Mouse (Mus musculus) heart, embryonic 16.5 days (tissue): ENCODE measurements around the gene Cpne7. TPM values are rescaled to one million over a fixed set of nuclear protein-coding genes. Genes with fewer than 3 reads are reported as not detected.

Source experiments
- ATAC-seq: fragments of 200-750 bp; cut with Nextera tagmentation; replicated peaks from 2 replicates; pipeline ENCODE4 v1.8.0; 2017; ENCODE audit warnings: moderate number of reproducible peaks; ENCODE audit not compliant: insufficient read depth, low FRiP score; ENCODE audit errors: extremely low read depth
- H3K27ac ChIP-seq: fragments of 300-500 bp; sonication (generic); 2 replicates; pipeline ENCODE4 v1.5.1; 2014; ENCODE audit warnings: mild to moderate bottlenecking, low read length, control low read depth, moderate library complexity
- H3K27me3 ChIP-seq: fragments of 300-500 bp; sonication (generic); 2 replicates; pipeline ENCODE4 v1.6.1; 2014; ENCODE audit warnings: low read length, mixed read lengths; ENCODE audit not compliant: control insufficient read depth, insufficient read depth
- H3K36me3 ChIP-seq: fragments of 300-500 bp; sonication (generic); 2 replicates; pipeline ENCODE4 v1.6.1; 2014; ENCODE audit not compliant: control insufficient read depth, insufficient read depth
- H3K4me1 ChIP-seq: fragments of 300-500 bp; sonication (generic); 2 replicates; pipeline ENCODE4 v1.6.1; 2014; ENCODE audit warnings: low read length, mixed read lengths; ENCODE audit not compliant: control insufficient read depth, insufficient read depth
- H3K4me2 ChIP-seq: fragments of 300-500 bp; sonication (generic); 2 replicates; pipeline ENCODE4 v1.6.1; 2014; ENCODE audit warnings: low read depth, mild to moderate bottlenecking, control low read depth, low read length
- H3K4me3 ChIP-seq: fragments of 300-500 bp; sonication (generic); 2 replicates; pipeline ENCODE4 v1.5.1; 2014; ENCODE audit warnings: mild to moderate bottlenecking, control low read depth, low read length
- H3K9ac ChIP-seq: fragments of 300-500 bp; sonication (generic); 2 replicates; pipeline ENCODE4 v1.6.1; 2014; ENCODE audit warnings: low read length, control low read depth
- H3K9me3 ChIP-seq: fragments of 300-500 bp; sonication (generic); replicated peaks from 2 replicates; pipeline ENCODE4 v1.6.1; 2016; ENCODE audit warnings: low read length; ENCODE audit not compliant: control insufficient read depth
- WGBS: fragments of 180-500 bp; shearing (Covaris S2); extraction: QIAGEN DNeasy Blood & Tissue Kit; methylation state at CpG from one replicate; pipeline ENCODE4 v1.1.7; 2014; 5-methylcytosine and 5-hydroxymethylcytosine counted together
- polyA plus RNA-seq: library from polyadenylated mRNA; unstranded; fragments of >200 nt; fragmentation: Nextera tagmentation; extraction: Ambion mirVana; gene quantifications from 2 replicates; pipeline ENCODE4 v1.2.1, GENCODE M21; 2015

Gene Cpne7
- polyA plus RNA-seq, 1 experiment from 2014 or later = 0.20 TPM

DNA sequence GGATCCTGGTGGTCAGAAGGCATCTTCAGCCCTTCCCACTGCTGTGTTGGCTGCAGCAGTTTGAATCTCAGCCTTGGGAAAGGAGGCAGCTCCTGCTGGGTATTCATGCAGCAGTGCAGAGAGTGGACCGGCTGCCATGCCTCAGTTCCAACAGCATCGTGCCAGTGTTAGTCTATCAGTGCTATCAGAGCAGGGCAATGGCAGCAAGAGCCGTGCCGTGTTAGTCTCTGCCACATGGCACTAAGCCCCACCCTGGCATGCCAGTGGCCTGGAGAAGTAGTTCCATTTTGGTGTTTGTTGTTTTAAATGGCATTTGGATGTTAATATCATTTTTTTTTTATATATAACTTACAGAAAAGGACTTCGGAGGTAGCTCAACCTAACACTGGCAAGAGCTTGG, 8.2 kb upstream of the Cpne7 start:
- Histone ChIP-seq H3K9ac (no peak overlapping the region), H3K27ac (no peak overlapping the region), H3K36me3 (peaks cover 16% of the 10 kb centered on the region), H3K9me3 (no peaks in the 10 kb centered on the region), H3K4me1 (peaks cover 2% of the 10 kb centered on the region; the same call in 1 of the 2 replicates), H3K4me3 (no peak overlapping the region), H3K4me2 (no peak overlapping the region), H3K27me3 (no peaks in the 10 kb centered on the region)
- 72% methylated on average over 5 of the region's 5 CpGs for WGBS
- no peak for ATAC-seq

DNA sequence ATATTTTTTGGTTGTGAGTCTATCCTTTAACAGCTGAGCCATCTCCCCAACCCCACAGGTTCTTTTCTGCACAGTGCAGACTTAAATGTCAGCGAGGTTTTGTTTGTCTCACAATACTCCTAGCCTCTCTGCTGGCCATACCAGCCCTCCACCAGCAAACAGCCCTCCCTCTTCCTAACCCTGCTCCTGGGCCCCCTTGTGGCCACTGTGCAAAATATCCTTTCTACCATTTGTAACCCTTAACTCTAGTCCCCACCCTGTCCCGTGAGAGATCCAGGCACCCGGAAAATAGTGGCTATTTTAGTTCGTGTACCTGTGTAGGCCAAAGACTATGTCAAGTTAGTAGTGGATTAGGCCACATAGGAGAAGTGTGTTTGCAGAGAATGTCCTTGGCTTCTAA, 6.5 kb upstream of the Cpne7 start:
- no peak overlapping the region for H3K4me2 ChIP-seq
- H3K27me3 ChIP-seq = peaks cover 1% of the 10 kb centered on the region
- no peaks in the 10 kb centered on the region for H3K36me3 ChIP-seq
- H3K27ac ChIP-seq = no peak overlapping the region
- no peak overlapping the region for H3K4me3 ChIP-seq
- peaks cover 3% of the 10 kb centered on the region; the same call in 1 of the 2 replicates for H3K4me1 ChIP-seq
- no peaks in the 10 kb centered on the region for H3K9me3 ChIP-seq
- H3K9ac ChIP-seq = no peak overlapping the region
- ATAC-seq = peak; percentile 42; the same call in 1 of the 2 replicates
- 12% methylated on average over 4 of the region's 4 CpGs for WGBS

DNA sequence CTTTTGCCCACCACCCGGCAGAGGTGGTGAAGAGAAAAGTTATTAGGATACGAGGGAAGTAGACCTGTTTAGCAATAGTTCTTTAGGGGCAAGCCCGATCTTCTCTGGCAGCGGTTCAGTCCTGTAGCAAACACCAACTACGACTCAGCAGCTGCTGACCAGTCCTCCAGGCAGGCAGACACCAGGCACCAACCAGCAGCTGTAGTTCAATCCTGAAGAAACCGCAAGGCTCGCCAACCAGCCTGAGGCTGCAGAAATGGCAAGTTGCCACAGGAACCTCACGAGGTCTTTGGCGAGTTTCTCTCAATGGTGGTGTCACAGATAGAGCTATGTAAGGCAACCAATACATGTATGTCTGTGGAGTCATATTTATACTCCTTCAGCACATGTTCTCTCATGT, 4.3 kb upstream of the Cpne7 start:
- Histone ChIP-seq H3K27ac (no peak overlapping the region), H3K9ac (no peak overlapping the region), H3K36me3 (no peaks in the 10 kb centered on the region), H3K9me3 (no peaks in the 10 kb centered on the region), H3K4me3 (no peak overlapping the region), H3K27me3 (peaks cover 23% of the 10 kb centered on the region), H3K4me2 (no peak overlapping the region), H3K4me1 (peaks cover 16% of the 10 kb centered on the region)
- ATAC-seq = no peak
- WGBS = 66% methylated on average over 9 of the region's 9 CpGs

DNA sequence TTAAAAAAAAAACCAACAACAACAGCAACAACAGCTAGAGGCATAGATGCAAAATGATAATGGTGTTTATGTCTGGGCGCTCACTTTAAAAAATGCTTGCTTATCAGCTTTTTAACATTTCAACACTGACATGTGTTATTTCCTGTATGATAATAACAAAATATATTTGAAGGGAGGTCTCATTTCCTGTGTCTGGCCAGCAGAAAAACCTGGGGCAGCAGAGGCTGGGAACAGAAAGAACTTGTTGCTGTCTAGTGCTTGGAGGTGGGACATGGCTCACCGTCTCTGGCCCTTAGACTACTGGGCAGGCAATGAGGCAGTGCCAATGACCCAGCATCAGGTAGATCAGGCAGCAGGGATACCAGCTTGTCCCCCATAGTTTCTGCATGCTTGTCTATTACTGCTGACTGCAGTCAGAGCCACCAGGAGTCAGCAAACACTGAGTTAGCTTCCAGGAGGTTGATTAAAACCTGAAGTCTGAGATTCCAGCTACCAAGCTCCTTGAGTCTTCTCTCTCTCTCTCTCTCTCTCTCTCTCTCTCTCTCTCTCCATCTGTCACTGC, 3.2 kb upstream of the Cpne7 start:
- Histone ChIP-seq H3K4me3 (no peak overlapping the region), H3K9ac (no peak overlapping the region), H3K27me3 (peaks cover 34% of the 10 kb centered on the region), H3K36me3 (no peaks in the 10 kb centered on the region), H3K9me3 (no peaks in the 10 kb centered on the region), H3K27ac (no peak overlapping the region), H3K4me2 (no peak overlapping the region), H3K4me1 (peaks cover 17% of the 10 kb centered on the region)
- no peak for ATAC-seq
- WGBS = 33% methylated on average over 2 of the region's 2 CpGs

DNA sequence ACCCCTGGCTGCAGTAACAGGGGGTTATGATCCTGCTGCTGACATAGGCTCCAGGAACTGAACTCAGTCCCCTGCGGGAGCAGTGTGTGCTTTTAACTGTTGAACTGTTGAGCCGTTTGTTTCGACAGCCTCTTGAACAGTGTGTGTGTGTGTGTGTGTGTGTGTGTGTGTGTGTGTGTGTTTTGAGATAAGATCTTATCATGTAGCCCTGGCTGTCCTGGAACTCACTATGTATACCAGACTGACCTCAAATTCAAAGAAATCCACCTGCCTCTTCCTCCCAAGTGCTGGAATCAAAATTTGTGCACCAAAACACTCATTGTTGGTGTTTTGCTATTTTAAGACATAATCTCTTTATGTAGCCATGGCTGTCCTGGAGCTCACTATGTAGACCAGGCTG, 2.5 kb upstream of the Cpne7 start:
- ATAC-seq = no peak
- 43% methylated on average over 3 of the region's 3 CpGs for WGBS

DNA sequence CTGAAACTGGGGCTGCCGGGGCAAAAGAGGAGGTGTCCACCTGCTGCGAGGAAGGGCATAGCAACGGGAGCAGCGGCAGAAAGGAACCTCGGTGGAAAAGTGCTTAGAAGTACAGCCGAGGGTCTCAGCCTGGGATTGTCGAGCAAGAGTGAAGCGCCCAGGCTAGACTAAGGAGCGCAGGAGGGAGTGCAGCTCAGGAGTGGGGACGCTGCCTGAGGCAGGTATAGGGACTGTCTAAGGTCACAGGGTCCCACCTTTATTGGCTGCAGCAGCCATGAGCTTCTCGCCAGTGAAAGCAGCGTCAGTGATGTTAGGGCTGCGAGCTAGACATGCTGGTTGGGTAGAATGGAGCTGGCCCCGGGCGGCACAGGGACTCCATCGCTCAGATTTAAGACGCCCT, 570 bp downstream of the Cpne7 start:
- H3K27ac ChIP-seq = no peak overlapping the region
- H3K4me2 ChIP-seq = peak overlapping the region; percentile 93
- H3K36me3 ChIP-seq = no peaks in the 10 kb centered on the region
- WGBS = 5% methylated on average over 17 of the region's 17 CpGs
- H3K4me3 ChIP-seq = peak overlapping the region; percentile 56
- no peaks in the 10 kb centered on the region for H3K9me3 ChIP-seq
- ATAC-seq = no peak
- H3K27me3 ChIP-seq = peaks cover 42% of the 10 kb centered on the region
- H3K9ac ChIP-seq = peak overlapping the region; percentile 57; the same call in 1 of the 2 replicates
- peaks cover 17% of the 10 kb centered on the region for H3K4me1 ChIP-seq

More for the DNA sequence above, 2.5 kb upstream of the Cpne7 start:
- H3K27ac ChIP-seq = no peak overlapping the region
- H3K9me3 ChIP-seq = no peaks in the 10 kb centered on the region
- peaks cover 40% of the 10 kb centered on the region for H3K27me3 ChIP-seq
- no peak overlapping the region for H3K4me3 ChIP-seq
- H3K36me3 ChIP-seq = no peaks in the 10 kb centered on the region
- no peak overlapping the region for H3K4me2 ChIP-seq
- H3K4me1 ChIP-seq = peaks cover 17% of the 10 kb centered on the region
- H3K9ac ChIP-seq = no peak overlapping the region

DNA sequence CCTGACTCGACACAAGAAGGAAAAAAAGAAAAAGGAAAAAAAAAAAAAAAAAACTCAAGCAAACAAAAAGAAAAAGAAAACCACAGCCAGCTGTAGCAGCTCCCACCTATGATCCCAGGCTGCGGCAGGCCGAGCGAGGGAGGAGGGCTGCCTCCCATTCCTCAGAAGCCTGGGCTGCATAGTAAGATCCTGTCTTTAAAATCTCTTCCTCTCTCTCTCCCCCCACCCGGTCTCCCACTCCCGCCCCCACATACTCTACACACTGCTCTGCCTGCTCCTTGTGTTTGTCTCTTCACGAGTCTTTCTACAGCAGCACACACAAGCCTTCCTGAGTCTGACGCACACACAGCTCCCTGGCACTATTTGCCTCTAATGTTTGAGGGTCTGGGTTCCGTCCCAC, 4.9 kb downstream of the Cpne7 start:
- Histone ChIP-seq H3K4me3 (no peak overlapping the region), H3K36me3 (no peaks in the 10 kb centered on the region), H3K9me3 (no peaks in the 10 kb centered on the region), H3K27ac (no peak overlapping the region), H3K4me2 (no peak overlapping the region), H3K4me1 (peaks cover 12% of the 10 kb centered on the region), H3K27me3 (peaks cover 32% of the 10 kb centered on the region), H3K9ac (no peak overlapping the region)
- no peak for ATAC-seq
- 43% methylated on average over 9 of the region's 9 CpGs for WGBS

DNA sequence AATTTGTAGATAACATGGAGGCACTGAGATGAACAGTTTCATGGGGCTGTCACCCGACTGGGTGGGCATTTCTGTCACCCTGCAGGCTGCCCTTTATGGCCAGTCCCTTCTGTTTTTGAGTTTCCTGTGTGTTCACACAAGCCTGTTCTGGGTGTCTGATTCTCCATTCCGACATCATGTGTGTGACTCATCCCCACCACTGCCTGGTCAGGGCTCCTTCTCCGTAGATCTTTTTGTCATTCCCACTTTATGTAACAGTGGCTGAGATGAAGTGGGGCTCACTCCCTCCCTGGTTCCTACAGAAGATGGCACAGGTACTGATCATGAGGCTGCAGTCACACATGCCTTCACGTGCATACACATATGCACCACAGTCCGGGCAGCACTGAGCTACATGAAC, 5.5 kb downstream of the Cpne7 start:
- H3K9me3 ChIP-seq = no peaks in the 10 kb centered on the region
- no peak overlapping the region for H3K27ac ChIP-seq
- peaks cover 6% of the 10 kb centered on the region for H3K4me1 ChIP-seq
- H3K27me3 ChIP-seq = peaks cover 27% of the 10 kb centered on the region
- 66% methylated on average over 5 of the region's 5 CpGs for WGBS
- no peaks in the 10 kb centered on the region for H3K36me3 ChIP-seq
- no peak for ATAC-seq
- H3K4me2 ChIP-seq = no peak overlapping the region
- H3K4me3 ChIP-seq = no peak overlapping the region
- H3K9ac ChIP-seq = no peak overlapping the region

DNA sequence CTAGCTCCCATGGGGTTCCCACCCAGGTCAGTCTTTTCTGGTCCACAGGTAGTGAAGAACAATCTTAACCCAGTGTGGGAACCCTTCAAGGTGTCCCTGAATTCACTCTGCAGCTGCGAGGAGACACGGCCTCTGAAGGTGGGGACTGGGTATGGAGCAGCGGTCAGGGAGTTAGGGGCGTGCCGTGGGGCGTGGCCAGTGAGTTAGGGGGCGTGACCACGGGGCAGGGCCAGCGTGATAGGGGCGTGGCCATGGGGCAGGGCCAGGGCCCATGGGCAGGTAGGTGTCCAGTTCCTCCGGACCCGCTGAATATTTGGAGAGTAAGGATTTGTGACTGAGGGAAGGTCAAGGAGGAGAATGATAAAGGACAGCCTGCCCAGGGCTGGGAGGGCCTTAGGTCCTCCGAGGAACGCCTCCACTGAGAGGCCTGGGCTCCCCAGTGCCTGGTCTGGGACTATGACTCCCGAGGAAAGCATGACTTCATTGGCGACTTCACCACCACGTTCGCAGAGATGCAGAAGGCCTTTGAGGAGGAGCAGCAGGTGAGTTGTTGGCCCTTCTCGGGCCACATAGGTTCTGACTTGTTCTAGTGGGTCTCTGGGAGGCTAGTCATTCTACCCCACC, 9.1 kb downstream of the Cpne7 start:
- 0 out of 2 replicates have a peak, but pooled peaks have one; percentile 33 for ATAC-seq
- no peak overlapping the region for H3K27ac ChIP-seq
- H3K4me3 ChIP-seq = no peak overlapping the region
- 0 out of 2 replicates have a peak, but pooled peaks cover 3% of the 10 kb centered on the region for H3K4me1 ChIP-seq
- H3K27me3 ChIP-seq = peaks cover 8% of the 10 kb centered on the region
- no peaks in the 10 kb centered on the region for H3K36me3 ChIP-seq
- no peak overlapping the region for H3K9ac ChIP-seq
- H3K9me3 ChIP-seq = no peaks in the 10 kb centered on the region
- no peak overlapping the region for H3K4me2 ChIP-seq
- WGBS = 8% methylated on average over 19 of the region's 19 CpGs
